Mouse (Mus musculus): ENCODE data around the gene Pagr1a. TPM values are rescaled to one million over a fixed set of nuclear protein-coding genes. Genes with fewer than 3 reads are reported as not detected.

Gene Pagr1a
- 23.1 and 25.4 TPM in 2 replicates for polyA plus RNA-seq (2014; fragmentation: Nextera tagmentation; extraction: Ambion mirVana)

- Histone ChIP-seq H3K4me1 (ENCODE audit: control insufficient read depth in 2 of 2, insufficient read depth in 2 of 2, low read length in 2 of 2) (peaks cover 27 to 55% of the 10 kb centered on the region in 2 experiments), H3K9me3 (ENCODE audit: control insufficient read depth, low read length) (no peaks in the 10 kb centered on the region), H3K4me2 (ENCODE audit: low read length) (peak within 1 kb of the TSS; percentile 81), H3K36me3 (ENCODE audit: control insufficient read depth, insufficient read depth, low read length) (peaks cover 34% of the 10 kb centered on the region), H3K4me3 (ENCODE audit: control insufficient read depth in 1 of 2, insufficient read depth in 1 of 2, low read depth in 1 of 2, low read length in 2 of 2) (peak within 1 kb of the TSS; percentile 81 to 94), H3K9ac (ENCODE audit: low read length) (peak within 1 kb of the TSS; percentile 94), H3K27ac (replicated peaks in 1 of 2; ENCODE audit: control insufficient read depth in 1 of 2, insufficient read depth in 1 of 2, low read depth in 2 of 2, low read length in 2 of 2) (peak within 1 kb of the TSS; percentile 94 to 98), H3K27me3 (ENCODE audit: control insufficient read depth, insufficient read depth, low read length) (no peaks in the 10 kb centered on the region)
- ATAC-seq (ENCODE audit: insufficient number of reproducible peaks, insufficient read depth, low FRiP score, low read depth): peak; percentile 75
- WGBS: 5% methylated on average over 39 of the region's 39 CpGs
These were observed at the start of gene Pagr1a for GRCm38 (mm10) chr7:127016971-127017949. Gene Pagr1a (minus strand): TSS chr7:127017352.

- Histone ChIP-seq H3K4me2 (ENCODE audit: low read length) (no peak overlapping the region), H3K9ac (ENCODE audit: low read length) (no peak overlapping the region), H3K27me3 (ENCODE audit: control insufficient read depth, insufficient read depth, low read length) (no peaks in the 10 kb centered on the region), H3K4me1 (ENCODE audit: control insufficient read depth in 2 of 2, insufficient read depth in 2 of 2, low read length in 2 of 2) (no peaks in the 10 kb centered on the region), H3K4me3 (ENCODE audit: control insufficient read depth in 1 of 2, insufficient read depth in 1 of 2, low read depth in 1 of 2, low read length in 2 of 2) (no peak overlapping the region), H3K9me3 (ENCODE audit: control insufficient read depth, low read length) (no peaks in the 10 kb centered on the region), H3K36me3 (ENCODE audit: control insufficient read depth, insufficient read depth, low read length) (no peaks in the 10 kb centered on the region), H3K27ac (replicated peaks in 1 of 2; ENCODE audit: control insufficient read depth in 1 of 2, insufficient read depth in 1 of 2, low read depth in 2 of 2, low read length in 2 of 2) (no peak overlapping the region)
- 48% methylated on average over 4 of the region's 4 CpGs for whole genome bisulfite sequencing
- no peak for ATAC-seq (ENCODE audit: insufficient number of reproducible peaks, insufficient read depth, low FRiP score, low read depth)
These were observed 49.2 kb upstream of the Pagr1a start for GRCm38 (mm10) chr7:127066317-127066716.

GRCm38 (mm10) chr7:127065538-127065937 lies 48.4 kb upstream of the Pagr1a start:
- no peaks in the 10 kb centered on the region for H3K4me1 ChIP-seq (ENCODE audit: control insufficient read depth in 2 of 2, insufficient read depth in 2 of 2, low read length in 2 of 2)
- H3K27me3 ChIP-seq (ENCODE audit: control insufficient read depth, insufficient read depth, low read length): no peaks in the 10 kb centered on the region
- no peak overlapping the region for H3K9ac ChIP-seq (ENCODE audit: low read length)
- no peaks in the 10 kb centered on the region for H3K9me3 ChIP-seq (ENCODE audit: control insufficient read depth, low read length)
- H3K4me2 ChIP-seq (ENCODE audit: low read length): no peak overlapping the region
- H3K4me3 ChIP-seq (ENCODE audit: control insufficient read depth in 1 of 2, insufficient read depth in 1 of 2, low read depth in 1 of 2, low read length in 2 of 2): no peak overlapping the region
- ATAC-seq (ENCODE audit: insufficient number of reproducible peaks, insufficient read depth, low FRiP score, low read depth): no peak
- no peak overlapping the region for H3K27ac ChIP-seq (replicated peaks in 1 of 2; ENCODE audit: control insufficient read depth in 1 of 2, insufficient read depth in 1 of 2, low read depth in 2 of 2, low read length in 2 of 2)
- 82% methylated on average over 6 of the region's 6 CpGs for WGBS
- H3K36me3 ChIP-seq (ENCODE audit: control insufficient read depth, insufficient read depth, low read length): no peaks in the 10 kb centered on the region

GRCm38 (mm10) chr7:127055026-127055585 lies 38.0 kb upstream of the Pagr1a start:
- Histone ChIP-seq H3K27me3 (ENCODE audit: control insufficient read depth, insufficient read depth, low read length) (no peaks in the 10 kb centered on the region), H3K36me3 (ENCODE audit: control insufficient read depth, insufficient read depth, low read length) (no peaks in the 10 kb centered on the region), H3K27ac (replicated peaks in 1 of 2; ENCODE audit: control insufficient read depth in 1 of 2, insufficient read depth in 1 of 2, low read depth in 2 of 2, low read length in 2 of 2) (no peak overlapping the region), H3K9ac (ENCODE audit: low read length) (no peak overlapping the region), H3K4me1 (ENCODE audit: control insufficient read depth in 2 of 2, insufficient read depth in 2 of 2, low read length in 2 of 2) (no peaks in the 10 kb centered on the region; a peak in 1 of 4 replicates), H3K4me2 (ENCODE audit: low read length) (no peak overlapping the region), H3K9me3 (ENCODE audit: control insufficient read depth, low read length) (no peaks in the 10 kb centered on the region), H3K4me3 (ENCODE audit: control insufficient read depth in 1 of 2, insufficient read depth in 1 of 2, low read depth in 1 of 2, low read length in 2 of 2) (no peak overlapping the region)
- ATAC-seq (ENCODE audit: insufficient number of reproducible peaks, insufficient read depth, low FRiP score, low read depth): no peak
- 57% methylated on average over 5 of the region's 5 CpGs for WGBS

- Histone ChIP-seq H3K4me1 (ENCODE audit: control insufficient read depth in 2 of 2, insufficient read depth in 2 of 2, low read length in 2 of 2) (peaks cover 3 to 16% of the 10 kb centered on the region in 2 experiments; a peak in 3 of 4 replicates), H3K4me2 (ENCODE audit: low read length) (peak within 1 kb of the TSS; percentile 86), H3K36me3 (ENCODE audit: control insufficient read depth, insufficient read depth, low read length) (peaks cover 16% of the 10 kb centered on the region), H3K27me3 (ENCODE audit: control insufficient read depth, insufficient read depth, low read length) (no peaks in the 10 kb centered on the region), H3K9me3 (ENCODE audit: control insufficient read depth, low read length) (no peaks in the 10 kb centered on the region), H3K9ac (ENCODE audit: low read length) (peak within 1 kb of the TSS; percentile 89), H3K4me3 (ENCODE audit: control insufficient read depth in 1 of 2, insufficient read depth in 1 of 2, low read depth in 1 of 2, low read length in 2 of 2) (peak within 1 kb of the TSS; percentile 84 to 100), H3K27ac (replicated peaks in 1 of 2; ENCODE audit: control insufficient read depth in 1 of 2, insufficient read depth in 1 of 2, low read depth in 2 of 2, low read length in 2 of 2) (peak within 1 kb of the TSS; percentile 75 to 85)
- ATAC-seq (ENCODE audit: insufficient number of reproducible peaks, insufficient read depth, low FRiP score, low read depth): peak; percentile 59; the same call in 1 of the 2 replicates
- WGBS: under 1% methylated on average over 53 of the region's 53 CpGs
These were observed 24.9 kb upstream of the Pagr1a start, which contains the start of gene Kif22 for GRCm38 (mm10) chr7:127041851-127042672. Gene Kif22 (minus strand): TSS chr7:127042471.

GRCm38 (mm10) chr7:127031244-127031643 lies 14.1 kb upstream of the Pagr1a start:
- H3K27ac ChIP-seq (replicated peaks in 1 of 2; ENCODE audit: control insufficient read depth in 1 of 2, insufficient read depth in 1 of 2, low read depth in 2 of 2, low read length in 2 of 2): no peak overlapping the region
- WGBS: 63% methylated on average over 1 of the region's 1 CpGs
- no peak for ATAC-seq (ENCODE audit: insufficient number of reproducible peaks, insufficient read depth, low FRiP score, low read depth)

GRCm38 (mm10) chr7:127030172-127030571 lies 13.0 kb upstream of the Pagr1a start:
- Histone ChIP-seq H3K36me3 (ENCODE audit: control insufficient read depth, insufficient read depth, low read length) (peaks cover 76% of the 10 kb centered on the region), H3K4me1 (ENCODE audit: control insufficient read depth in 2 of 2, insufficient read depth in 2 of 2, low read length in 2 of 2) (peaks cover 6 to 8% of the 10 kb centered on the region in 2 experiments), H3K27ac (replicated peaks in 1 of 2; ENCODE audit: control insufficient read depth in 1 of 2, insufficient read depth in 1 of 2, low read depth in 2 of 2, low read length in 2 of 2) (no peak overlapping the region), H3K4me3 (ENCODE audit: control insufficient read depth in 1 of 2, insufficient read depth in 1 of 2, low read depth in 1 of 2, low read length in 2 of 2) (no peak overlapping the region), H3K27me3 (ENCODE audit: control insufficient read depth, insufficient read depth, low read length) (no peaks in the 10 kb centered on the region), H3K9ac (ENCODE audit: low read length) (no peak overlapping the region), H3K9me3 (ENCODE audit: control insufficient read depth, low read length) (no peaks in the 10 kb centered on the region), H3K4me2 (ENCODE audit: low read length) (no peak overlapping the region)
- WGBS: 94% methylated on average over 1 of the region's 1 CpGs
- ATAC-seq (ENCODE audit: insufficient number of reproducible peaks, insufficient read depth, low FRiP score, low read depth): no peak

More at GRCm38 (mm10) chr7:127031244-127031643, 14.1 kb upstream of the Pagr1a start:
- H3K9me3 ChIP-seq (ENCODE audit: control insufficient read depth, low read length): no peaks in the 10 kb centered on the region
- H3K36me3 ChIP-seq (ENCODE audit: control insufficient read depth, insufficient read depth, low read length): peaks cover 84% of the 10 kb centered on the region
- H3K27me3 ChIP-seq (ENCODE audit: control insufficient read depth, insufficient read depth, low read length): no peaks in the 10 kb centered on the region
- no peak overlapping the region for H3K9ac ChIP-seq (ENCODE audit: low read length)
- H3K4me2 ChIP-seq (ENCODE audit: low read length): no peak overlapping the region
- peaks cover 6 to 8% of the 10 kb centered on the region in 2 experiments for H3K4me1 ChIP-seq (ENCODE audit: control insufficient read depth in 2 of 2, insufficient read depth in 2 of 2, low read length in 2 of 2)
- no peak overlapping the region for H3K4me3 ChIP-seq (ENCODE audit: control insufficient read depth in 1 of 2, insufficient read depth in 1 of 2, low read depth in 1 of 2, low read length in 2 of 2)

All from heart, embryonic 14.5 days (tissue).